Mouse (Mus musculus) spleen, adult 2 months (tissue): Measurements from ENCODE around the gene Prkar1a.

Source experiments
- CTCF ChIP-seq: fragments of 200-500 bp; IDR thresholded peaks from 2 replicates; pipeline ENCODE4 v1.5.1; 2011; ENCODE audit warnings: mild to moderate bottlenecking, inconsistent platforms; ENCODE audit not compliant: insufficient read depth, insufficient read length, insufficient replicate concordance; ENCODE audit errors: extremely low read depth
- POLR2A ChIP-seq: fragments of 200-500 bp; IDR thresholded peaks from 2 replicates; pipeline ENCODE4 v1.6.1; 2011; ENCODE audit warnings: low read depth, low read length, inconsistent platforms

GRCm38 (mm10) chr11:109610795-109611302 lies 38.4 kb upstream of the Prkar1a start:
- TF ChIP-seq CTCF (no peak), POLR2A (no peak)
